Mouse (Mus musculus) embryonic facial prominence, embryonic 11.5 days (tissue): Measurements from ENCODE around the gene Cel. TPM values are rescaled to one million over a fixed set of nuclear protein-coding genes. Genes with fewer than 3 reads are reported as not detected.

ENCODE experiments used
- ATAC-seq: fragments of 200-750 bp; cut with Nextera tagmentation; replicated peaks from 2 replicates; pipeline ENCODE4 v1.8.0; 2017; ENCODE audit warnings: low read depth; ENCODE audit not compliant: insufficient number of reproducible peaks, low FRiP score, low TSS enrichment
- DNase-seq: peaks from one replicate; pipeline ENCODE4 v3.0.0-alpha.2; 2015; ENCODE audit warnings: low spot score
- H3K27ac ChIP-seq: fragments of 300-500 bp; sonication (generic); replicated peaks from 2 replicates; pipeline ENCODE4 v1.5.1; 2014; ENCODE audit warnings: mild to moderate bottlenecking, low read depth, low read length, control low read depth
- H3K27me3 ChIP-seq: fragments of 300-500 bp; sonication (generic); 2 replicates; pipeline ENCODE4 v1.6.1; 2014; ENCODE audit warnings: mild to moderate bottlenecking, low read length, moderate library complexity, mixed read lengths; ENCODE audit not compliant: control insufficient read depth, insufficient read depth
- H3K36me3 ChIP-seq: fragments of 300-500 bp; sonication (generic); replicated peaks from 2 replicates; pipeline ENCODE4 v1.6.1; 2014; ENCODE audit warnings: low read depth, mild to moderate bottlenecking, low read length, moderate library complexity, mixed read lengths; ENCODE audit not compliant: control insufficient read depth, insufficient read depth
- H3K4me1 ChIP-seq: fragments of 300-500 bp; sonication (generic); 2 replicates; pipeline ENCODE4 v1.6.1; 2014; ENCODE audit warnings: low read length, mixed read lengths; ENCODE audit not compliant: control insufficient read depth, insufficient read depth
- H3K4me2 ChIP-seq: fragments of 300-500 bp; sonication (generic); 2 replicates; pipeline ENCODE4 v1.6.1; 2014; ENCODE audit warnings: low read depth, mild to moderate bottlenecking, control low read depth, low read length, moderate library complexity
- H3K4me3 ChIP-seq: fragments of 300-500 bp; sonication (generic); 2 replicates; pipeline ENCODE4 v1.5.1; 2014; ENCODE audit warnings: low read depth, low read length, control low read depth
- H3K9ac ChIP-seq: fragments of 300-500 bp; sonication (generic); replicated peaks from 2 replicates; pipeline ENCODE4 v1.6.1; 2014; ENCODE audit warnings: mild to moderate bottlenecking, control low read depth, low read length
- H3K9me3 ChIP-seq: fragments of 300-500 bp; sonication (generic); replicated peaks from 2 replicates; pipeline ENCODE4 v1.6.1; 2016; ENCODE audit warnings: mild to moderate bottlenecking, low read length, inconsistent platforms, mixed read lengths; ENCODE audit not compliant: control insufficient read depth
- WGBS: fragments of 180-500 bp; shearing (Covaris S2); extraction: QIAGEN DNeasy Blood & Tissue Kit; methylation state at CpG from one replicate; pipeline ENCODE4 v1.1.7; 2014; 5-methylcytosine and 5-hydroxymethylcytosine counted together
- polyA plus RNA-seq: library from polyadenylated mRNA; unstranded; fragments of >200 nt; fragmentation: Nextera tagmentation; extraction: Ambion mirVana; gene quantifications from 2 replicates; pipeline ENCODE4 v1.2.1, GENCODE M21; 2014

The Cel gene
- polyA plus RNA-seq, 1 experiment from 2014 or later, result not detected

DNA sequence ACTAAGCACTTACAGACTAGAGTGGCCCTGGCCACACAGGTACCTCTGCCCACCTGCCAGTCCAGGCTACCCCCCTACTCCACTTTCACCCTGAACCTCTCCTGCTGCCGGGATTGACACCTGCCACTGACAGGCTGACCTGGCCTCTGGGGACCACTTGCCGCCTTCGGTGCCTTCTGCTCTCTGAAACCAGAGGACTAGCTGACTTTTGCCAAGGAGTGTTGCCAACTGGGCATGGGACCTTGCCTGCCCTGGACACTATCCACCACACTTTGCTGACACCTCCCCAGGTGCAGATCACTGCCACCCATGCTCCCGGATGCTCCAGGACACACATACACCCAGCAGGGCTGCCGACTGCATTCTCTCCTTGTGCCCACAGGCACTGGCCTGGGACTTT, 10.9 kb downstream of the Cel start:
- WGBS, result 93% methylated on average over 5 of the region's 5 CpGs
- ATAC-seq, result no peak
- peaks cover 13% of the 10 kb centered on the region for H3K36me3 ChIP-seq

DNA sequence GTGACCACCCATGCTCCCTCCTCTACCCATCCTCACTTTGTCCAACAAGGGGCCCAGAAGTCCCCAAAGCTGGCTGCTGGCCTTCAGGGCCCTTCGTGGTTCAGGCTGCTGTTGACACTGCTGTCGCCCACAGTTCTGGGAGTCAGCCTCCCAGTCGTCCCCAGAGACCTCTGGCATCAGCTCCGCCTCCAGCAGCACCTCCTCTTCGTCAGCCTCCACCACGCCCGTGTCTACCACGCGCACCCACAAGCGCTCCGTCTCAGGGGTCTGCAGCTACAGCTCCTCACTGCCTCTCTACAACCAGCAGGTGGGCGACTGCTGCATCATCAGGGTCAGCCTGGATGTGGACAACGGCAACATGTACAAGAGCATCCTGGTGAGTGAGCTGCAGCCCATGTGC, 14.0 kb downstream of the Cel start:
- Histone ChIP-seq H3K9ac (no peak overlapping the region), H3K4me2 (no peak overlapping the region), H3K27ac (no peak overlapping the region), H3K27me3 (no peaks in the 10 kb centered on the region), H3K9me3 (no peaks in the 10 kb centered on the region), H3K4me3 (no peak overlapping the region), H3K4me1 (no peaks in the 10 kb centered on the region), H3K36me3 (peaks cover 22% of the 10 kb centered on the region)
- 92% methylated on average over 13 of the region's 13 CpGs for WGBS
- no peak for DNase-seq
- ATAC-seq, result no peak

More for the DNA sequence above, 10.9 kb downstream of the Cel start:
- Histone ChIP-seq H3K4me2 (no peak overlapping the region), H3K27me3 (no peaks in the 10 kb centered on the region), H3K4me3 (no peak overlapping the region), H3K4me1 (no peaks in the 10 kb centered on the region), H3K9me3 (no peaks in the 10 kb centered on the region), H3K9ac (no peak overlapping the region), H3K27ac (no peak overlapping the region)
- DNase-seq, result no peak

DNA sequence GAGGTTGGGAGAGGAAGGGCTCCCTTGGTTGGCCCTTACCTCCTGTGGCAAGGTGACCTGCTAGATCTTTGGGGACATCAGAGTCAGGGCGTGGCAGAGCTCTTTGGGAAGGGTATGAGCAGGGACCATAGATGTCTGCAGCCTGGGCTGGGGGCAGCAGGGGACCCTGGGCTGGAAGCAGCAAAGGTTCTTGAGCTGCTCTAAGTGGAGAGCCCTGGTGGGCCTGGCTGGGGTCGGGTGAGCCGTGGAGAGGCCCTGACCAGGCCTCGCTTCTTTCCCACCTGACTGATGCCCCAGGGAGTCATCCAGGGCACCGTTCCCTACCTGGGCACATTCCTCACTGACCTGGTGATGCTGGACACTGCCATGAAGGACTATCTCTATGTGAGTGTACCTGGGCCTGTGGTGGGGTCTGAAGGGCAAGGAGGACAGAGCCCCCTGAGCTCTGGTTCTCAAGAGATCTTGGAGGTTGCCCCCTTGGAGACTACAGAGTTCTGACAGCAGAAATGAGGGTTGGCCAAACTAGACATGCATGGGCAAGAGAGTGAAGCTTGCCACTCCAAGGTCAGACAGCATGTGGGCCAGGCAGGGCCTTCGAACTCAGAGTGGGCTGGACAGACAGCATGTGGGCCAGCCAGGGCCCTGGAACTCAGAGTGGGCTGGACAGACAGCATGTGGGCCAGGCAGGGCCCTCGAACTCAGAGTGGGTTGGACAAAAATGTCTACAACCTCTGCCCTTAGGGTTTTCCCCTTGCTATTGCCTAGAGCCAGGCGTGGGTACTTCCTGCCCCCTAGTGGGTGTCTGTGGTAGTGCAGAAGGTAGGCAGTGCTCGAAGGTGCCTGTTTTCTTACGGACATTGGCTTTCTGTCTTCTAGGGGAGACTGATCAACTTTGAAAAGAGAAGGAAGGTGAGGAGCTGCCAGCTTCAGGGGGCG, 15.7 kb downstream of the Cel start:
- peaks cover 22% of the 10 kb centered on the region for H3K36me3 ChIP-seq
- H3K27ac ChIP-seq, result no peak overlapping the region
- H3K4me3 ChIP-seq, result no peak overlapping the region
- H3K4me1 ChIP-seq, result no peaks in the 10 kb centered on the region
- WGBS, result 50% methylated on average over 11 of the region's 11 CpGs
- H3K9ac ChIP-seq, result no peak overlapping the region
- no peak overlapping the region for H3K4me2 ChIP-seq
- DNase-seq (peak; percentile 85), ATAC-seq (no peak)
- no peaks in the 10 kb centered on the region for H3K27me3 ChIP-seq
- no peaks in the 10 kb centered on the region for H3K9me3 ChIP-seq

DNA sequence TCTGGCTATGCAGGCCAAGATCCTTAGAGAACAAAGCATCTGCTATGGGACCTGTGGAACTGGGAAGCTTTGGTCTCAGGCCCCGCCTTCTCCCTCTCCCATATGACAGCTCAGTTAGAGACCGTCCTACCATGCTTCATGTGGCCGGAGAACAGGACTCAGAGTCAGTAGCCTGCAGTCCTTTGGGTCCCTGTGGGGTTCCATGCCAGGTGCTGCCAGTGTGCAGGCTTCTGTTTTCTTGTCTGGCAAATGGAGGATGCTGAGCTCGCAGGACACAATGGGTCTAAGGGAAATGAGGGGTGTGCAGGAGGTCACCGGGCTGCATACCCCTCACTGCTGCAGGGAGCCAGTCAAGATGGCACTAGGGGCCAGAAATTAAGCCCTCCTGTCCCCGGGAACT, 16.6 kb downstream of the Cel start:
- Histone ChIP-seq H3K9me3 (no peaks in the 10 kb centered on the region), H3K27ac (no peak overlapping the region), H3K4me2 (no peak overlapping the region), H3K4me1 (no peaks in the 10 kb centered on the region), H3K36me3 (peaks cover 22% of the 10 kb centered on the region), H3K4me3 (no peak overlapping the region), H3K27me3 (no peaks in the 10 kb centered on the region), H3K9ac (no peak overlapping the region)
- ATAC-seq, result no peak
- WGBS, result 81% methylated on average over 6 of the region's 6 CpGs
- DNase-seq, result no peak

DNA sequence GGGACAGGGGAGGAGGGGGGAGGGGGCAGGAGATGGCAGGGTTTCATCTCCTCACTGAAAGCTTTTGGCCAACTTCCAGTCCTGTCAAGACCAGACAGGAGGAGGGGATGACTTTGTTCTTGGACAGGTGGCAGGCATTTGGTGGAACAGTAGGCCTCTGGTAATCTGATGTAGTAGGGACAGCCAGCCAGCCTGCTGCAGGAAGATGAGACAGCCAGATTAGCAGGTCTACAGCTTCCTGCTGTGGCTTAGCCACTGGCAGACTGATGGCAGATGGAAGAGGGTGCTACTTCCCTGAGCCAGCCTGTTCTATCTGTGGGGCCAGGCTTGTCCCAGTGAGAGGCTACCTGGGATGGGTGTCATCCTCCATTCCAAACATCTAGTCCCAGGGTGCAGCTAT, 17.2 kb downstream of the Cel start:
- Histone ChIP-seq H3K27ac (no peak overlapping the region), H3K9ac (no peak overlapping the region), H3K4me1 (no peaks in the 10 kb centered on the region), H3K36me3 (peaks cover 22% of the 10 kb centered on the region), H3K4me2 (no peak overlapping the region), H3K9me3 (no peaks in the 10 kb centered on the region), H3K27me3 (no peaks in the 10 kb centered on the region), H3K4me3 (no peak overlapping the region)
- DNase-seq (no peak), ATAC-seq (no peak)

DNA sequence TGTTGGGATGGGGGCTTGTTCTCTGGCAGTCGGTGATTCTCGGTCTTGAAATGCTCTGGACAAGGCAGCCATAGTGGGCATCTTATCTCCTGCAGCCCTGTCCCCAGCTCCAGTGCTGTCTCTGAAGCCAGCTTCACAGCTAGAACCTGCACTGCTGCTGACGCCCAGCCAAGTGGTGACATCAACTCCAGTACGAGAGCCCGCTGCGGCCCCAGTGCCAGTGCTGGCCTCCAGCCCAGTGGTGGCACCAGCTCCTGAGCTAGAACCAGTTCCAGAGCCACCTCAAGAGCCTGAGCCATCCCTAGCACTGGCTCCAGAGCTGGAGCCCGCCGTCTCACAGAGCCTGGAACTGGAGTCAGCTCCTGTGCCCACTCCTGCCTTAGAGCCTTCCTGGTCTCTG, 19.3 kb downstream of the Cel start:
- Histone ChIP-seq H3K27ac (no peak overlapping the region), H3K4me2 (no peak overlapping the region), H3K9me3 (no peaks in the 10 kb centered on the region), H3K27me3 (no peaks in the 10 kb centered on the region), H3K4me1 (peaks cover 7% of the 10 kb centered on the region), H3K9ac (no peak overlapping the region), H3K36me3 (peaks cover 13% of the 10 kb centered on the region), H3K4me3 (no peak overlapping the region)
- WGBS, result 90% methylated on average over 8 of the region's 8 CpGs
- DNase-seq (no peak), ATAC-seq (no peak)

DNA sequence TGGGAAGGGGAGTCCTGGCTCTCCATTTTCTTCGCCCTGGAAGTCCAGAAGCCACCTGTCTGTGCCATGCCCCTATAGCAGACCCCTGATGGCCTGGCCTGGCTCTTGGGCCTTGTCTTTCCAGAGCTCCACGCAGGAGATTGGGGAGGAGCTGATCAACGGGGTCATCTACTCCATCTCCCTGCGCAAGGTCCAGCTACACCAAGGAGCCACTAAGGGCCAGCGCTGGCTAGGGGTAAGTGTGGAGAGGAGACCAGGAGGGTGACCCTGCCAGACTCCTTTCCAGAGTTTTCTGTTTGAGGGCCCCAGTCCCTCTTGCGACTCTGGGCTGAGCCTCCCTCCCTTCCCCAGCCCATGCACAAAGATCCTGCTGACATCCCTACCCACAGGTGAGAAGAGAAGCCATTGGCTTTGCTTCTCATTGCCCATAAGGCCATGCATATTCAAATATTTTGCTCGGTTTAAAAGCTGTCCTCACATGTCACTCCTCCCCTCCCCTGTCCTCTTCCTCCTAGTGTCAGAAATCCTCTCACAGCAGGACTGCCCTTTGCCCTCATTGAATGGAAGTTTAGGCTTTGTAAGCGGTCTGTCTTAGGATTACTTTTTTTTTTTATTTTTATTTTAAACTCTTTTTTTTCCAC, 22.5 kb downstream of the Cel start:
- DNase-seq, result no peak
- WGBS, result 78% methylated on average over 8 of the region's 8 CpGs
- Histone ChIP-seq H3K27ac (no peak overlapping the region), H3K27me3 (no peaks in the 10 kb centered on the region), H3K4me1 (peaks cover 10% of the 10 kb centered on the region), H3K4me2 (no peak overlapping the region), H3K36me3 (peaks cover 9% of the 10 kb centered on the region), H3K9me3 (no peaks in the 10 kb centered on the region), H3K4me3 (no peak overlapping the region), H3K9ac (no peak overlapping the region)
- ATAC-seq, result no peak

DNA sequence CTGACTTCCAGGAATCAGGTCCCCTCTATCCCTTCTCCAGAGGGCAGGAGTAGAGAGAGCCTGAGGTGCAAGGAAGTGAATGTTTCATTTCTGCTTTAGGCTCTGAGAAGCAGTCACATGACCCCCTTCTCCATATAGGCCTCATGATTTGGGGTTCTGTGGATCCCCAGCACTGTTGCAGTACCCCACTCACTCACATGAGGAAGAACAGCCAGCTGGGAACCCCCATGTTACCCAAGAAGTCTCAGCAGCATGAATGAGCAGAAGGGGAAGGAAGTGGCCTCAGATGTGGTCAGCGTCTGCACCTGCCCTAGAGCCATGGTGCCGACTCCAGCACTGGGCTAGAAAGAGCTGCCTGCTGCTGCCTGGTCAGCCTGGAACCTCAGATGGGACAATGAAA, 23.3 kb downstream of the Cel start:
- no peaks in the 10 kb centered on the region for H3K27me3 ChIP-seq
- no peak overlapping the region for H3K27ac ChIP-seq
- 78% methylated on average over 2 of the region's 2 CpGs for WGBS
- H3K4me3 ChIP-seq, result no peak overlapping the region
- H3K9ac ChIP-seq, result no peak overlapping the region
- H3K4me1 ChIP-seq, result peaks cover 15% of the 10 kb centered on the region
- H3K36me3 ChIP-seq, result peaks cover 5% of the 10 kb centered on the region
- H3K4me2 ChIP-seq, result no peak overlapping the region
- DNase-seq (no peak), ATAC-seq (no peak)
- no peaks in the 10 kb centered on the region for H3K9me3 ChIP-seq
